Mouse (Mus musculus) MEL (cell line): ENCODE measurements around the gene Mex3a. TPM values are rescaled to one million over a fixed set of nuclear protein-coding genes. Genes with fewer than 3 reads are reported as not detected.

Source experiments
- DNase-seq: peaks from one replicate; pipeline ENCODE4 v3.0.0; 2011; ENCODE audit warnings: low read depth, low spot score
- H3K27ac ChIP-seq: 2 replicates; pipeline ENCODE4 v1.5.1; 2012; ENCODE audit warnings: low read depth, mild to moderate bottlenecking, control low read depth, low read length, moderate library complexity; ENCODE audit not compliant: control insufficient read depth
- H3K27me3 ChIP-seq, 2 experiments: fragments of 150-350 bp in 1 of 2; sonication (generic) in 1 of 2; 2 replicates each; pipeline ENCODE4 v1.6.1; 2012; ENCODE audit warnings: low read length in 2 of 2, mild to moderate bottlenecking in 2 of 2, improper control_type of control experiment in 1 of 2, moderate library complexity in 1 of 2; ENCODE audit not compliant: insufficient read depth in 2 of 2, control insufficient read depth in 1 of 2
- H3K36me3 ChIP-seq, 2 experiments: 2 replicates each; pipeline ENCODE4 v1.6.1; 2012 to 2014; ENCODE audit warnings: low read length in 2 of 2, improper control_type of control experiment in 1 of 2, inconsistent platforms in 1 of 2, mild to moderate bottlenecking in 1 of 2; ENCODE audit not compliant: insufficient read depth in 2 of 2, control insufficient read depth in 1 of 2
- H3K4me1 ChIP-seq, 2 experiments: fragments of 150-350 bp in 1 of 2; sonication (generic) in 1 of 2; 2 replicates each; pipeline ENCODE4 v1.6.1; 2012; ENCODE audit warnings: low read length in 2 of 2, improper control_type of control experiment in 1 of 2, mild to moderate bottlenecking in 1 of 2; ENCODE audit not compliant: insufficient read depth in 2 of 2, control insufficient read depth in 1 of 2
- H3K4me3 ChIP-seq, 2 experiments: fragments of 150-350 bp in 1 of 2; sonication (generic) in 1 of 2; 2 replicates each; pipeline ENCODE4 v1.5.1; 2012; ENCODE audit warnings: low read depth in 2 of 2, low read length in 2 of 2, mild to moderate bottlenecking in 2 of 2, moderate library complexity in 2 of 2, control low read depth in 1 of 2, improper control_type of control experiment in 1 of 2; ENCODE audit not compliant: control insufficient read depth in 1 of 2, insufficient read depth in 1 of 2
- H3K79me2 ChIP-seq: 2 replicates; pipeline ENCODE4 v1.6.1; 2012; ENCODE audit warnings: mild to moderate bottlenecking, low read length, moderate library complexity; ENCODE audit not compliant: control insufficient read depth, poor library complexity, insufficient read depth
- H3K9ac ChIP-seq: 2 replicates; pipeline ENCODE4 v1.6.1; 2012; ENCODE audit warnings: low read depth, mild to moderate bottlenecking, control low read depth, low read length, moderate library complexity; ENCODE audit not compliant: control insufficient read depth, poor library complexity, severe bottlenecking
- H3K9me3 ChIP-seq: fragments of 150-350 bp; sonication (generic); replicated peaks from 2 replicates; pipeline ENCODE4 v1.6.1; 2012; ENCODE audit warnings: mild to moderate bottlenecking, low read length, improper control_type of control experiment, moderate library complexity; ENCODE audit not compliant: insufficient read depth
- CHD2 ChIP-seq: IDR thresholded peaks from 2 replicates; pipeline ENCODE4 v1.6.1; 2011; ENCODE audit warnings: low read length, improper control_type of control experiment
- CTCF ChIP-seq, 3 experiments: IDR thresholded peaks in 2 of 3; conservative IDR thresholded peaks in 1 of 3; 2 replicates each; pipeline ENCODE4 v1.5.1; 2011 to 2012; ENCODE audit warnings: low read length in 3 of 3, low read depth in 2 of 3, mild to moderate bottlenecking in 2 of 3, improper control_type of control experiment in 1 of 3, inconsistent platforms in 1 of 3, mixed read lengths in 1 of 3, moderate library complexity in 1 of 3; ENCODE audit not compliant: control insufficient read depth in 1 of 3, insufficient read depth in 1 of 3, poor library complexity in 1 of 3, severe bottlenecking in 1 of 3
- ETS1 ChIP-seq: IDR thresholded peaks from 2 replicates; pipeline ENCODE4 v1.6.1; 2012; ENCODE audit warnings: low read depth, mild to moderate bottlenecking, inconsistent platforms, low read length, improper control_type of control experiment, moderate library complexity
- KAT2A ChIP-seq: conservative IDR thresholded peaks from 2 replicates; pipeline ENCODE4 v1.6.1; 2012; ENCODE audit warnings: low read depth, low read length, improper control_type of control experiment, inconsistent platforms
- MAFK ChIP-seq: IDR thresholded peaks from 2 replicates; pipeline ENCODE4 v1.6.1; 2011; ENCODE audit warnings: low read depth, mild to moderate bottlenecking, low read length, improper control_type of control experiment, borderline replicate concordance
- MAZ ChIP-seq: IDR thresholded peaks from 2 replicates; pipeline ENCODE4 v1.6.1; 2012; ENCODE audit warnings: low read depth, mild to moderate bottlenecking, inconsistent platforms, low read length, improper control_type of control experiment
- MXI1 ChIP-seq: IDR thresholded peaks from 2 replicates; pipeline ENCODE4 v1.6.1; 2011; ENCODE audit warnings: mild to moderate bottlenecking, low read depth, low read length, improper control_type of control experiment
- MYB ChIP-seq: IDR thresholded peaks from 2 replicates; pipeline ENCODE4 v1.6.1; 2011; ENCODE audit warnings: mild to moderate bottlenecking, low read depth, low read length, improper control_type of control experiment
- MYC ChIP-seq: IDR thresholded peaks from 2 replicates; pipeline ENCODE4 v1.6.1; 2011; ENCODE audit warnings: low read depth, mild to moderate bottlenecking, low read length, improper control_type of control experiment, moderate library complexity
- NELFE ChIP-seq: IDR thresholded peaks from 2 replicates; pipeline ENCODE4 v1.6.1; 2011; ENCODE audit warnings: low read depth, low read length, improper control_type of control experiment
- POLR2A ChIP-seq, 2 experiments: IDR thresholded peaks; 2 replicates each; pipeline ENCODE4 v1.6.1; 2011 to 2012; ENCODE audit warnings: low read length in 2 of 2, mild to moderate bottlenecking in 2 of 2, control low read depth in 1 of 2, improper control_type of control experiment in 1 of 2, low read depth in 1 of 2, moderate library complexity in 1 of 2; ENCODE audit not compliant: control insufficient read depth in 1 of 2, insufficient read depth in 1 of 2, poor library complexity in 1 of 2
- RCOR1 ChIP-seq: IDR thresholded peaks from 2 replicates; pipeline ENCODE4 v1.6.1; 2012; ENCODE audit warnings: low read depth, mild to moderate bottlenecking, inconsistent platforms, low read length, improper control_type of control experiment
- SIN3A ChIP-seq: IDR thresholded peaks from 2 replicates; pipeline ENCODE4 v1.6.1; 2012; ENCODE audit warnings: low read length, improper control_type of control experiment, inconsistent platforms
- SMC3 ChIP-seq: IDR thresholded peaks from 2 replicates; pipeline ENCODE4 v1.6.1; 2011; ENCODE audit warnings: low read depth, low read length, improper control_type of control experiment
- TAL1 ChIP-seq: IDR thresholded peaks from 2 replicates; pipeline ENCODE4 v1.6.1; 2012; ENCODE audit warnings: mild to moderate bottlenecking, inconsistent platforms, low read length, moderate library complexity, mixed read lengths
- USF2 ChIP-seq, 2 experiments: IDR thresholded peaks; 2 replicates each; pipeline ENCODE4 v1.6.1; 2011 to 2012; ENCODE audit warnings: improper control_type of control experiment in 2 of 2, low read length in 2 of 2, borderline replicate concordance in 1 of 2, inconsistent platforms in 1 of 2, low read depth in 1 of 2, mild to moderate bottlenecking in 1 of 2; ENCODE audit not compliant: insufficient read depth in 1 of 2
- ZC3H11A ChIP-seq: IDR thresholded peaks from 2 replicates; pipeline ENCODE4 v1.6.1; 2012; ENCODE audit warnings: low read depth, mild to moderate bottlenecking, inconsistent platforms, low read length, improper control_type of control experiment
- ZKSCAN1 ChIP-seq: IDR thresholded peaks from 2 replicates; pipeline ENCODE4 v1.6.1; 2012; ENCODE audit warnings: low read depth, mild to moderate bottlenecking, inconsistent platforms, low read length, improper control_type of control experiment, moderate library complexity
- ZMIZ1 ChIP-seq: IDR thresholded peaks from 2 replicates; pipeline ENCODE4 v1.6.1; 2012; ENCODE audit warnings: low read depth, mild to moderate bottlenecking, inconsistent platforms, low read length, improper control_type of control experiment, moderate library complexity
- polyA plus RNA-seq, 2 experiments: library from polyadenylated mRNA; stranded (reverse) in 1 of 2; unstranded in 1 of 2; fragments of >175 nt in 1 of 2; fragments of >200 nt in 1 of 2; gene quantifications; 2 replicates each; pipeline versions ENCODE4 v1.2.1 to v1.2.4; 2012; ENCODE audit warnings: low replicate concordance in 2 of 2, low read depth in 1 of 2; ENCODE audit not compliant: insufficient read length in 2 of 2, insufficient read depth in 1 of 2, missing spikeins in 1 of 2
- total RNA-seq: library from RNA; depleted of rRNA; stranded (reverse); fragments of 300-350 nt; gene quantifications from 2 replicates; pipeline ENCODE4 v1.2.3, GENCODE M21; 2012

The Mex3a gene
- total and polyA plus RNA-seq, 3 experiments: 5.5 to 10.1 TPM; not detected in 1

- TF ChIP-seq USF2 (IDR thresholded peaks at IDR 0.05; ENCODE audit: borderline replicate concordance in 1 of 2, insufficient read depth in 1 of 2, low read depth in 1 of 2, low read length in 2 of 2): no peak
- no peak for TF ChIP-seq ZKSCAN1
- TF ChIP-seq POLR2A (IDR thresholded peaks at IDR 0.05; ENCODE audit: control insufficient read depth in 1 of 2, insufficient read depth in 1 of 2, low read depth in 1 of 2, low read length in 2 of 2, poor library complexity in 1 of 2): no peak; a peak in 2 of 4 replicates
- no peak; the same call in 1 of the 2 replicates for TF ChIP-seq MYC
- no peak for TF ChIP-seq MYB
- TF ChIP-seq CTCF (IDR thresholded peaks at IDR 0.05 in 2 of 3, conservative IDR thresholded peaks at IDR 0.05 in 1 of 3; ENCODE audit: control insufficient read depth in 1 of 3, insufficient read depth in 1 of 3, low read depth in 2 of 3, low read length in 3 of 3, poor library complexity in 1 of 3, severe bottlenecking in 1 of 3): no peak
- TF ChIP-seq RCOR1: peak; percentile 15; the same call in 1 of the 2 replicates
- TF ChIP-seq KAT2A: no peak
- peak; percentile 81 for TF ChIP-seq MXI1
- no peak; the same call in 1 of the 2 replicates for TF ChIP-seq TAL1
Observed at GRCm38 (mm10) chr3:88510421-88511289, 21.5 kb upstream of the Mex3a start (continued).

- peak overlapping the region; percentile 23; the same call in 1 of the 2 replicates for H3K9ac ChIP-seq
- H3K4me1 ChIP-seq: peaks cover 26 to 64% of the 10 kb centered on the region in 2 experiments
- peak overlapping the region; percentile 98 for H3K27ac ChIP-seq
Observed at GRCm38 (mm10) chr3:88511559-88511958, 20.6 kb upstream of the Mex3a start.

More at GRCm38 (mm10) chr3:88511559-88511958, 20.6 kb upstream of the Mex3a start:
- peaks cover 0 to 54% of the 10 kb centered on the region in 2 experiments; a peak in 2 of 4 replicates for H3K36me3 ChIP-seq
- TF ChIP-seq ZMIZ1: no peak
- TF ChIP-seq SIN3A: no peak
- TF ChIP-seq ZC3H11A: peak; percentile 23; the same call in 1 of the 2 replicates
- no peak for TF ChIP-seq MXI1
- TF ChIP-seq ETS1: no peak
- TF ChIP-seq TAL1: 0 out of 2 replicates have a peak, but pooled peaks have one; percentile 2
- TF ChIP-seq MAZ: no peak
- 0 out of 2 replicates have a peak, but pooled peaks have one; percentile 7 for TF ChIP-seq NELFE
- TF ChIP-seq MYC: no peak
- peak; percentile 18 to 31 (median 24); a peak in 3 of 6 replicates for TF ChIP-seq CTCF (IDR thresholded peaks at IDR 0.05 in 2 of 3, conservative IDR thresholded peaks at IDR 0.05 in 1 of 3; ENCODE audit: control insufficient read depth in 1 of 3, insufficient read depth in 1 of 3, low read depth in 2 of 3, low read length in 3 of 3, poor library complexity in 1 of 3, severe bottlenecking in 1 of 3)
- TF ChIP-seq SMC3: 0 out of 2 replicates have a peak, but pooled peaks have one; percentile 24
- no peak for TF ChIP-seq MAFK
- no peak for TF ChIP-seq CHD2
- H3K79me2 ChIP-seq: peaks cover 1% of the 10 kb centered on the region; the same call in 1 of the 2 replicates
- no peaks in the 10 kb centered on the region for H3K9me3 ChIP-seq
- no peak overlapping the region for H3K4me3 ChIP-seq
- DNase-seq: no peak
- no peaks in the 10 kb centered on the region for H3K27me3 ChIP-seq
